Mouse (Mus musculus) CD4-positive, CD25-positive, alpha-beta regulatory T cell, adult 2 months (primary cell): ENCODE data around the gene Sstr4.
A peak's percentile ranks its signal among the peaks of the same experiment; 100 is the strongest.

Experiments used
- DNase-seq: peaks from one replicate; pipeline ENCODE4 v3.0.0-alpha.2; 2012; ENCODE audit warnings: low read depth, low spot score

Sstr4 gene

GRCm38 (mm10) chr2:148393846-148394245 is 1.3 kb upstream of the Sstr4 start:
- DNase-seq = no peak

GRCm38 (mm10) chr2:148396209-148396608 is 1.1 kb downstream of the Sstr4 start:
- no peak for DNase-seq

GRCm38 (mm10) chr2:148397015-148397783 is 2.1 kb downstream of the Sstr4 start:
- no peak for DNase-seq

GRCm38 (mm10) chr2:148397784-148398100 is 2.6 kb downstream of the Sstr4 start:
- no peak for DNase-seq

GRCm38 (mm10) chr2:148398901-148399685 is 3.9 kb downstream of the Sstr4 start:
- no peak for DNase-seq

DNA sequence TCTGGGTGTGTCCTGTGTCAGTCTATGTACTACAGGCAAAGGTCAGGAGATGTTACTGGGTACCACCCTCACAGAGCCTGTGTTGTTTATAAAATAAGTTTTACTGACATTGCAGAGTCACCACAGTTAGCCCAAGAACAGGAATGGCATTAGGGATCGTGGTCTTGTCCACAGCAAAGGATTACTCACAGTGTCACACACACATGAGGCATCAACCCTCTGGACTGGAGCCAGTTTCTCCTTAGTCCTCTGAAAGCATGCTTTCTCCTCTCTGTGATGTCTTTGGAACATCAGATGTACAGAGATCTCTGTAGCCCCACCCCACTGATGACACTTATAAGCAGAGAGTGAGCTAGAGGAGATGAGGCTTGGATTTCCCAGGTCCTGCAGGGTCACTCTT is 7.1 kb downstream of the Sstr4 start:
- DNase-seq = no peak

- no peak for DNase-seq
These were observed 9.8 kb downstream of the Sstr4 start for GRCm38 (mm10) chr2:148404906-148405305.

DNA sequence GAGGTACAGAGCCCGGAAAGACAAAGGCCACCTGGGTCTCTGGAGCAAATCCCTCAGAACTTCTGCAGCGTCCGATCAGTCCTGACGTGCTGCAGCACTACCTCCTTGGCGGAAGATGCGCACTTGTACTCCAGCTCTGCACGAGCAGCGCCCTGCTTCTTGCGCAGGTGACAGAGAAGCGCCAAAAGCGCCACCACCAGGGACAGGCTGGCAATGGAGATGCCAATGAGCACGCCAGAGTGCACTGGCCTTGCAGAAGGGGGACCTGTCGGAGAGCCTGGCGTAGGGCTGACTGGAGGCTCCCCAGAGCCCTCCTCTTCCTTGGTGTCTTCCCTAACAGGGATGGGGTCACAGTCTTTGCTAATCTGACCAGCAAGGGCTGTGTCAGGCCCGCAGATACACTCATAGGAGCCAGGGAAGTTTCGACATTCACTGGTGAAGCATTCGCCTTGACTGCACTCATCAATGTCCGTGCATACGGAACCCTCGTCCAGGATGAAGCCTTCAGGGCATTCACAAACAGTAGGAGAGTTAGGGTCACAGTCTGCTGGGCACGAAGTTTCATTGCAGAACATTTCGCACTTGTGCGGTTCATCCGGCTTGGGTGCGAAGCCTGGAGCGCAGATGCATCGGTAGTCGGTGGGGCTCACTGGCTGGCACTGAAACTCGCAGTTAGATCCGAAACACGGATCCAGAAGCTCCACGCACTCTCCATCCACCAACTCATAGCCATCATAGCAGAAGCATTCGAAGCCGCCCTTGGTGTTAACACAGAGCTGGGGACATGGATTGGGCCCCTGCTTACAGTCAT is 11.2 kb downstream of the Sstr4 start:
- DNase-seq = no peak

GRCm38 (mm10) chr2:148406971-148407869 is 12.1 kb downstream of the Sstr4 start:
- no peak for DNase-seq

DNA sequence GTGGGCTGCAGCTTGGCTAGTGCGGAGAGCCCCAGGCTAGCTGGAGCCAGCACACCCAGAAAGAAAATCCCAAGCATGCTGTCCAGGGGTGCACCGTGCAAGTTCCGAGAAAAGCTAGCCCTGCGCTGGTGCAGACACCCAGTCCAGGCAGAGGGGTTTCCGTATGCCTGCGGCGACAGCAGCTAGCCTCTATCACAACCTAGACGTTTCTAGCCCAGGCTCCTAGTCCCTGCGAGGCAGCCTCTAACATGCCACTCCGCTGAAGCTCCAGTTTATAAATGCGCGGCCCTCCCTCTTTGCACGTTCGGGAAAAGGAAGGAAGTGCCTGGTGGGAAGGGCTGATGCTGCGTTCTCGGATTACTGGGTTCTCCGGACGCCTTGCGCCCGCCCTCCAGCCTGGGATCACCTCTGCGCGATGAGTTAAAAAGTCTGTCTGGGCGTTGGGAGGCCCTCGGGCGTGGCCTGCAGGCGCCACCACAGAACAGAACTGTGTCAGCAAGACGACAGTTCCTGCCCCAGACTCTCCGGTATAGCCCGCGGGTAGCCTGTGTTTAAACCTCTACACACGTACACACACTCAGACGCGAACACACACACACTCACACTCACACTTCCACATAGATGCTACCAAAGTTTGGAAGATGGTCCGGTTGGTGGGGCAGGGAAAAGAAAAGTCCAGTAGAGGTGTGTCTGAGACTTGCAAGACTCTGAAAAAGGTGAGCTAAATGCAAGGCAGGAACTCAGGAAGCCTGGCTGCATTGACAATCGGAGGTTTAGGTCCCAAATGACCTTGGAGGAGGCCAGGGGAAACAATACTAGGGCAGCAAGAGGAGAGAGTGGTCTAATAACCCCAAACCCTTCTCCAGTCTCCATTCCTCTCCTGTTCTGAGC is 13.0 kb downstream of the Sstr4 start, which contains the start of gene Thbd:
Thbd (minus strand) TSS at position 319 of the 891 bp plus-strand sequence.
- DNase-seq = no peak

- no peak for DNase-seq
These were observed 13.6 kb downstream of the Sstr4 start for GRCm38 (mm10) chr2:148408761-148409120.

DNA sequence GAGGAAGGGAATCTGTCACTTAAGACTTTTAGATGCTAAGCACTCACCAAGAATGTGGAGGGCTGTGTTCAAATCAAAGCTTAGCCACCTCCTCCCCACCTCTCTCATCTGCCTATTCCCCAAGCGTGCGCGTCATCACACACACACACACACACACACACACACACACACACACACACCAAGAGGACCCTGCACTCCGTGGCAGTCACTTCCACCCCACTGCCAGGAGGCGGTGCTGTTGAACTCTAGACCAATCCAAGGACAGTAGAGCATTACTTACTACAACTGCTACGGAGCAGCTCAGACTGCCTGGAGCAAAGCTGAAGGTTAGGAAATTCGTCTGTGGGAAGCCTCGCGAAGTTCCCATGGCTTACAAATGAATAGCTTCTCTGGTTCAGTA is 14.0 kb downstream of the Sstr4 start:
- DNase-seq = peak; percentile 23

DNA sequence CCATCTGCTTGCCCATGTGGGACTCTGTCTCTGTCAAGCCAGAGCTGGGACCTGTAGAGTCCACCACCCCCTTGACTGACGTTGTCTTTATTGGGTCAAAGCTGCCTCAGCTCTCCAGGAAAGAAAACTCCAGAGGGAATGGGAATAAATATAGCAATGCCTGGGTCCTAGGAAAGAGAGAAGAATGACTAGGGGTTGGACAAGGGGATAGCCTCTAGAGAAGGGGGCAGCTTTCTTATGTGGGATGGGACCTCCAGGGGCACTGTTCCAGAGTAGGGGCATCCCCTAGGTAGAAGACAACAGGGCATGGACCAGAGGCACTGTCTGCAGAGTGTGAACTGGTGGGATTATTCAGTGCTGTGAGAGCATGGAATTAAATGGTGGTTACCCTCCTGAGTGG is 14.7 kb downstream of the Sstr4 start:
- DNase-seq = no peak

GRCm38 (mm10) chr2:148419151-148419550 is 24.0 kb downstream of the Sstr4 start:
- no peak for DNase-seq

- DNase-seq = no peak
These were observed 24.6 kb downstream of the Sstr4 start for GRCm38 (mm10) chr2:148419776-148420175.

GRCm38 (mm10) chr2:148421112-148421511 is 26.0 kb downstream of the Sstr4 start:
- no peak for DNase-seq

GRCm38 (mm10) chr2:148421706-148422105 is 26.6 kb downstream of the Sstr4 start:
- no peak for DNase-seq

DNA sequence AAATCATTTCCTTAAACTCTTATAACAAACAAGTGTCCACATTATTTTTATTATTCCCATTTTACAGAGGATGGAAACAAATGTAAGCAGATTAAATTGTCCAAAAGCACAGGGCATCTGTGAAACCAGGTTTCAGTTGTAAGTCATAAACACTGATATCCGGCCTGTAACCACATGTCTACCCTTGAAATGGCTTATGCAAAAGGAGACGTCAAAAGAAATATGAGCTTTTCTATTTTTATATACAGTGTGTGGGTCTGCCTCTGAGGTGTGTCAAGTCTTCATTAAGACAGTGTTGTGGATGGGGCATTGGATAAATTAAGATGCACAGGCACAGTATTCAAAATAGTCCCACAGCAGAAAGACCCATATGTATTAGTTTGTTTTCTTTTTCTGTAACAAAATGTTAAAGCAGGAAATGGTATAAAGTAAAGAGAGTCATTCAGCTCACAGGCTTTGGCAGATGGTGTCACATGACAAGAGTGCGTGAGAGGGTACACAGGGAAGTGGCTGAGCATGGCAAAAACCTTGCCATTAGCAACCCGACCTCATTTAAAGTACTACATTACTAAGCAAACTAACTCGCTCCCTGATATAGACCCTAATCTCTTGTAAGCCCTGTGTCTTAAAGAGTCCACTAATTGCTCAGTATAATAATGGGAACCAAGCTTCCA is 30.7 kb downstream of the Sstr4 start:
- no peak for DNase-seq

- DNase-seq = no peak
These were observed 32.4 kb downstream of the Sstr4 start for GRCm38 (mm10) chr2:148427553-148427952.

GRCm38 (mm10) chr2:148428523-148428922 is 33.4 kb downstream of the Sstr4 start:
- no peak for DNase-seq
